Mouse (Mus musculus) layer of hippocampus, adult 11-12 months (tissue): ENCODE measurements around the gene Gm20532.

ENCODE experiments used
- DNase-seq: peaks from one replicate; pipeline ENCODE4 v3.0.0; 2022; ENCODE audit warnings: low spot score

The Gm20532 gene

GRCm38 (mm10) chr2:26586294-26587043 is at the start of gene Gm20532:
TSS of gene Gm20532 (plus strand) at chr2:26586639.
- DNase-seq: peak; percentile 60

- no peak for DNase-seq
These were observed 46.9 kb upstream of the Gm20532 start for GRCm38 (mm10) chr2:26539516-26539915.

- DNase-seq: no peak
These were observed 45.7 kb upstream of the Gm20532 start for GRCm38 (mm10) chr2:26540721-26541120.

GRCm38 (mm10) chr2:26541258-26541910 is 45.1 kb upstream of the Gm20532 start:
- DNase-seq: no peak

- DNase-seq: no peak
These were observed 43.3 kb upstream of the Gm20532 start for GRCm38 (mm10) chr2:26543155-26543554.

- no peak for DNase-seq
These were observed 42.7 kb upstream of the Gm20532 start for GRCm38 (mm10) chr2:26543768-26544167.

- no peak for DNase-seq
These were observed 42.2 kb upstream of the Gm20532 start for GRCm38 (mm10) chr2:26544265-26544664.

GRCm38 (mm10) chr2:26547481-26547880 is 39.0 kb upstream of the Gm20532 start:
- DNase-seq: no peak

GRCm38 (mm10) chr2:26549801-26550200 is 36.6 kb upstream of the Gm20532 start:
- DNase-seq: no peak

- no peak for DNase-seq
These were observed 36.2 kb upstream of the Gm20532 start for GRCm38 (mm10) chr2:26550205-26550604.

GRCm38 (mm10) chr2:26550777-26551176 is 35.7 kb upstream of the Gm20532 start:
- no peak for DNase-seq

GRCm38 (mm10) chr2:26551446-26551845 is 35.0 kb upstream of the Gm20532 start:
- no peak for DNase-seq

GRCm38 (mm10) chr2:26552066-26552465 is 34.4 kb upstream of the Gm20532 start:
- no peak for DNase-seq

GRCm38 (mm10) chr2:26553904-26554303 is 32.5 kb upstream of the Gm20532 start:
- no peak for DNase-seq

GRCm38 (mm10) chr2:26555076-26555475 is 31.4 kb upstream of the Gm20532 start:
- peak; percentile 72 for DNase-seq

- DNase-seq: no peak
These were observed 29.9 kb upstream of the Gm20532 start for GRCm38 (mm10) chr2:26556535-26556993.

- DNase-seq: no peak
These were observed 25.9 kb upstream of the Gm20532 start for GRCm38 (mm10) chr2:26560506-26560905.

GRCm38 (mm10) chr2:26561351-26562016 is 25.0 kb upstream of the Gm20532 start:
- peak; percentile 42 for DNase-seq

- DNase-seq: peak; percentile 50
These were observed 20.2 kb upstream of the Gm20532 start for GRCm38 (mm10) chr2:26566221-26566620.

- peak; percentile 67 for DNase-seq
These were observed 16.4 kb upstream of the Gm20532 start for GRCm38 (mm10) chr2:26570034-26570433.

GRCm38 (mm10) chr2:26571400-26571799 is 15.0 kb upstream of the Gm20532 start:
- DNase-seq: no peak

GRCm38 (mm10) chr2:26571826-26572225 is 14.6 kb upstream of the Gm20532 start:
- DNase-seq: no peak

GRCm38 (mm10) chr2:26573396-26573795 is 13.0 kb upstream of the Gm20532 start:
- no peak for DNase-seq
